Mouse (Mus musculus): Measurements from ENCODE around the gene Taf15.

The Taf15 gene

GRCm38 (mm10) chr11:83457912-83458601 lies 14.8 kb upstream of the Taf15 start:
- no peak for DNase-seq

- DNase-seq = no peak
These were observed 11.3 kb upstream of the Taf15 start for GRCm38 (mm10) chr11:83461462-83462027.

GRCm38 (mm10) chr11:83462711-83463244 lies 10.1 kb upstream of the Taf15 start, which contains the start of gene Mmp28:
Gene Mmp28 (minus strand): TSS chr11:83463071.
- peak; percentile 75 for DNase-seq

- peak; percentile 68 for DNase-seq
These were observed 6.9 kb upstream of the Taf15 start for GRCm38 (mm10) chr11:83465976-83466375.

- DNase-seq = peak; percentile 80
These were observed 5.7 kb upstream of the Taf15 start for GRCm38 (mm10) chr11:83467120-83467652.

GRCm38 (mm10) chr11:83468765-83469164 lies 4.1 kb upstream of the Taf15 start:
- no peak for DNase-seq

GRCm38 (mm10) chr11:83471766-83472165 lies 1.1 kb upstream of the Taf15 start:
- DNase-seq = no peak

- no peak for DNase-seq
These were observed 540 bp downstream of the Taf15 start for GRCm38 (mm10) chr11:83473235-83474016.

- no peak for DNase-seq
These were observed 18.6 kb downstream of the Taf15 start for GRCm38 (mm10) chr11:83491488-83491887.

GRCm38 (mm10) chr11:83495571-83495970 lies 22.7 kb downstream of the Taf15 start:
- DNase-seq = no peak

GRCm38 (mm10) chr11:83504308-83504707 lies 31.4 kb downstream of the Taf15 start:
- no peak for DNase-seq

GRCm38 (mm10) chr11:83509521-83509920 lies 36.6 kb downstream of the Taf15 start:
- no peak for DNase-seq

- DNase-seq = no peak
These were observed 44.3 kb downstream of the Taf15 start for GRCm38 (mm10) chr11:83517153-83517552.

GRCm38 (mm10) chr11:83518371-83518770 lies 45.5 kb downstream of the Taf15 start:
- no peak for DNase-seq

GRCm38 (mm10) chr11:83522075-83522474 lies 49.2 kb downstream of the Taf15 start, which contains the start of gene Heatr9:
Gene Heatr9 (minus strand): TSS chr11:83522175.
- DNase-seq = no peak

- no peak for DNase-seq
These were observed 56.1 kb downstream of the Taf15 start for GRCm38 (mm10) chr11:83529024-83529423.

- no peak for DNase-seq
These were observed 57.5 kb downstream of the Taf15 start, which contains the start of gene Ccl5 for GRCm38 (mm10) chr11:83530360-83530759. Gene Ccl5 (minus strand): TSS chr11:83530518.

GRCm38 (mm10) chr11:83533192-83533591 lies 60.3 kb downstream of the Taf15 start:
- no peak for DNase-seq

- no peak for DNase-seq
These were observed 61.3 kb downstream of the Taf15 start for GRCm38 (mm10) chr11:83534143-83534542.

GRCm38 (mm10) chr11:83534609-83535423 lies 61.9 kb downstream of the Taf15 start:
- peak; percentile 72 for DNase-seq

- no peak for DNase-seq
These were observed 63.9 kb downstream of the Taf15 start for GRCm38 (mm10) chr11:83536831-83537230.

- no peak for DNase-seq
These were observed 65.9 kb downstream of the Taf15 start for GRCm38 (mm10) chr11:83538705-83539314.
